Mouse (Mus musculus) myocyte (in vitro differentiated cells): ENCODE measurements around the gene Acad12.

Source experiments
- CEBPB ChIP-seq: IDR thresholded peaks from 2 replicates; pipeline ENCODE4 v1.6.1; 2011; ENCODE audit warnings: mild to moderate bottlenecking, moderate library complexity; ENCODE audit not compliant: poor library complexity, insufficient read depth, severe bottlenecking
- E2F4 ChIP-seq: IDR thresholded peaks from one replicate; pipeline ENCODE4 v1.6.1; 2011; ENCODE audit warnings: mild to moderate bottlenecking, control low read depth, moderate library complexity; ENCODE audit not compliant: insufficient read depth
- MAX ChIP-seq: IDR thresholded peaks from one replicate; pipeline ENCODE4 v1.6.1; 2011; ENCODE audit warnings: low read depth, mild to moderate bottlenecking, control low read depth
- MYOD1 ChIP-seq, 3 experiments: IDR thresholded peaks; one replicate each; pipeline ENCODE4 v1.6.1; 2011; ENCODE audit warnings: control low read depth in 2 of 3, low read depth in 2 of 3, mild to moderate bottlenecking in 2 of 3, moderate library complexity in 1 of 3; ENCODE audit not compliant: insufficient read length in 2 of 3, control insufficient read depth in 1 of 3
- MYOG ChIP-seq, 3 experiments: IDR thresholded peaks; one replicate each; pipeline ENCODE4 v1.6.1; 2011; ENCODE audit warnings: control low read depth in 2 of 3, low read depth in 2 of 3, mild to moderate bottlenecking in 2 of 3; ENCODE audit not compliant: insufficient read length in 2 of 3, control insufficient read depth in 1 of 3, insufficient read depth in 1 of 3
- POLR2A ChIP-seq: IDR thresholded peaks from one replicate; pipeline ENCODE4 v1.6.1; 2011; ENCODE audit warnings: low read depth, mild to moderate bottlenecking, control low read depth, moderate library complexity; ENCODE audit not compliant: insufficient read length
- POLR2AphosphoS2 ChIP-seq: IDR thresholded peaks from one replicate; pipeline ENCODE4 v1.6.1; 2011; ENCODE audit warnings: low read depth, control low read depth; ENCODE audit not compliant: insufficient read length
- REST ChIP-seq: IDR thresholded peaks from one replicate; pipeline ENCODE4 v1.6.1; 2011; ENCODE audit warnings: mild to moderate bottlenecking, control low read depth, moderate library complexity; ENCODE audit not compliant: insufficient read depth, insufficient read length
- SRF ChIP-seq: IDR thresholded peaks from one replicate; pipeline ENCODE4 v1.6.1; 2011; ENCODE audit warnings: low read depth; ENCODE audit not compliant: control insufficient read depth, insufficient read length
- TCF12 ChIP-seq: IDR thresholded peaks from one replicate; pipeline ENCODE4 v1.6.1; 2011; ENCODE audit warnings: mild to moderate bottlenecking, control low read depth; ENCODE audit not compliant: poor library complexity, insufficient read depth, severe bottlenecking
- TCF3 ChIP-seq: IDR thresholded peaks from one replicate; pipeline ENCODE4 v1.6.1; 2011; ENCODE audit warnings: low read depth, control low read depth; ENCODE audit not compliant: insufficient read length
- USF1 ChIP-seq: IDR thresholded peaks from one replicate; pipeline ENCODE4 v1.6.1; 2011; ENCODE audit warnings: low read depth, mild to moderate bottlenecking, control low read depth, moderate library complexity

DNA sequence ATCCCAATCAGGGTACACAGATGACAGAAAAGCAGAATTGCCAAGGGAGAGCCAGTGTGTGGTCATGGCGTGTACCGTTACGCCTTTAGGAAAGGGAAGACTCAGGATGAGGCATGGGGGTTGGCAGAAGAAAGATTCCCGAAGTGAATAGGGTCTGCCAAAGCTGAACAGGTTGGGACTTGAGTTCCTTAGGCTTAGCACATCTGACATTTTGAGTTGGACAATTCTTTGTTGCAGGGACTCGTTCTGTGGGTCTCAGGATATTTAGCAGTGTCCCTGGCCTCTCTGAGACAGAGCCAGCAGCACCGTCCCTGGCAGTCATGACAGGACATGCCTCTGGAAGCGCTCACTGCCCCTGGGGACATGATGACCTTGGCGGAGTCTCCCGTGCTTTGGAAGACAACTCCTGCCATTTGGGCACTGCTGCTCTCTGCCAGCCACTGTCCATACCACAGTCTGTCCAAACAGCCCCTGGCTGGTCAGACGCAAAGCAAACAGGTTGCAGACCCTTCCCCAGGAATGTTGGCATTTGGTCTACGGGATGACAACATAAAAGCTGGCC is 41.7 kb downstream of the Acad12 start:
- TF ChIP-seq MYOG (IDR thresholded peaks at IDR 0.05; ENCODE audit: control insufficient read depth in 1 of 3, insufficient read depth in 1 of 3, insufficient read length in 2 of 3, low read depth in 2 of 3): no peak
- no peak for TF ChIP-seq E2F4
- TF ChIP-seq TCF12: no peak
- TF ChIP-seq POLR2A: no peak
- no peak for TF ChIP-seq MYOD1 (IDR thresholded peaks at IDR 0.05; ENCODE audit: control insufficient read depth in 1 of 3, insufficient read length in 2 of 3, low read depth in 2 of 3)
- TF ChIP-seq USF1: no peak
- TF ChIP-seq CEBPB: no peak
- no peak for TF ChIP-seq MAX
- TF ChIP-seq POLR2AphosphoS2: no peak
- no peak for TF ChIP-seq TCF3
- TF ChIP-seq SRF: no peak
- no peak for TF ChIP-seq REST
